Mouse (Mus musculus): ENCODE data around the gene Slco4a1.

Gene Slco4a1

DNA sequence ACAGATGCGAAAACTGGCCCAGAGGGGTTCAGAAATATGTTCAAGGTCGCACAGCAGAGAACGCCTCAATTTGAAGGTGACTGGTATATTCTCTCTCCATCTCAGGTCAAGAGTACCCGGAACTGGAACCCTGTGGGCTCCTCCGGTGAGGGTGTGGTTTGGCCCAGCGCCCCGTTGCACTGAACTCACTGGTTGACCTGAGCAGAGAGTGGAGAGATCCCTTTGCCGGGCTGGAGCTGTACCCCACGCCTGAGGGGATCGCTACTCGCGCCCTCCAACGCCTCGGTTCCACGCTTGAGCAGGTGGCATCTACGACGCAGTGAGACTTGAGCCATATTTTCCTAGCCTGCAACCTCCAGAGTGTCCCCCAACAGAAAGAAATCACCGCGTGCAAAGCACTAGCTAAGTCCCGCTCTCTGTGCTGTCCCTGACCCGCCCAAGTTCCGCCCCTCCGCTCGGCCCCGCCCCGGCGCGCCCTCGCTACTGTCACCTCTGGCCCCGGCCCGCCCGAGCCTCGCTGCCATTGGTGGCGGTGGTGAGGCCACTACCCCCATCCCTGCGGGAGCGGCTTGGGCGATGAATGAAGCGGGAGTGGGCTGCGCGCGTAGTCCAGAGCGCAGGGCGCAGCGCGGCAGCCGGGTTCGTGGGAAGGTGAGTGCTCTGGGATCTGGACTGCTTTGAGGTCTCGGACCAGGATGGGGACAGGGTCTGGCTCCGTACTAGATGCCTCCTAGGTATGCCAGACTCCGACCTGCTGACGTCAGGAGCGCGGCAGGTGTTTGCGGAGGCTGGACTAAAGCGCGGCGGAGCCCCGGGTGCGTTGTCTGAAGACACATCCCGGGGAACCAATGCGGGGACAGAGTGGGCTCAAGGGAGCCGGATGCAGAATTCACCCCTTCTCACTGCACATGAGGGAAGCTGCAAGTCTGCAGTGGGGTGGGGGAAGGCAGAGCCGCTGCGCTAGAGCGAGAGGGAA, at the start of gene Slco4a1:
Gene Slco4a1 (plus strand): TSS at position 523 of the 976 bp plus-strand sequence.
- 4% methylated on average over 65 of the region's 65 CpGs for WGBS

DNA sequence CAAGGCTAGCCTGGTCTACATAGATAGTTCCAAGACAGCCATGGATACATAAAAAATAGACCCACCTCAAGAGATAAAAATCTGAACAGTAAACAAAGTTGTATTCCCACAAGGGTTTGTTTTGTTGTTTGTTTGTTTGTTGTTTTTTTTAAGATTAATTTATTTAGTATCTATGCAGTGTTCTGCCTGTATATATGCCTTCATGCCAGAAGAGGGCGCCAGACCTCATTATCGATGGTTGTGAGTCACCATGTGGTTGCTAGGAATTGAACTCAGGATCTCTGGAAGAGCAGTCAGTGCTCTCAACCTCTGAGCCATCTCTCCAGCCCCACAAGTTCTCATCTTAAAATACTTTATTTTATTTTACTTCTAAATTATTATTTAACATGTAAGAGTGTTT, 47.6 kb upstream of the Slco4a1 start:
- 30% methylated on average over 2 of the region's 2 CpGs for WGBS

DNA sequence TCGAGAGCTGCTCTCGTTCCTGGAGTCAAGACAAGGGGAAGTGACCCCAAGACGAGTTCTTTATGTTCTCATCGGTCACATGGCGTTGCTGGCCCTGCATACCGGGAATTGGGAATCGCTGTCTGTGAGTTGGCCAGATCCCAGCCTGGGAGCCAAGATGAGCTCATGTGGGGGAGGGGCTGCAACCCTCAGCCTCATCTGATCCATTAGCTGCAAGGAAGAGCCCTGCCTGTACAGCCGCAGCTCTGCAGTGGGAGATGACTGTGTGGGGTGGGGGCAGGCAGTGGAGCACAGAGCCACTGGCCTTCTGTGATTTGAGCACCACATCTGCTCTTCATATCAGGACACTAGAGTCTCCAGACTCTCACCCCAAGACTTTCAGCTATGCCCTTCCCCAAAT, 45.6 kb upstream of the Slco4a1 start:
- WGBS, result 63% methylated on average over 8 of the region's 8 CpGs

DNA sequence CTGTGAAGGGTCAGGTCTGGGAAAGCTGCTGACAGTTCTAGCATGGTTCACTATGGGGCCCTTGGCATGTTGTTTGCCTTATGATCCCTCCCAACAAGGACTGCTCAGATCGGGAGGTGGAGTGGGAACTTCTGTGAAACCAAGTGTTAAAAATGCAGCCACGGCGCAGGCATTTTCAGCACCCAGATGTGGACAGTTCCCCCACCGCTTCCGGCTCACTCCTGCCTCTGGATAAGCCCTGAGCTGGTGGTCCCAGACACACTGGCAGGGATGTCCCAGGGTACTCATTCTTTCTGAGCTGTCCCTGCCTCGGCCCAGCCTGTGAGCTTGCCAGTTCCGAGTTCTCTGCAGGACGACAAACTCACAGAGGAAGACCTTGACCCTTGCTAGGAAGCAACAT, 45.0 kb upstream of the Slco4a1 start:
- WGBS, result 44% methylated on average over 8 of the region's 8 CpGs

DNA sequence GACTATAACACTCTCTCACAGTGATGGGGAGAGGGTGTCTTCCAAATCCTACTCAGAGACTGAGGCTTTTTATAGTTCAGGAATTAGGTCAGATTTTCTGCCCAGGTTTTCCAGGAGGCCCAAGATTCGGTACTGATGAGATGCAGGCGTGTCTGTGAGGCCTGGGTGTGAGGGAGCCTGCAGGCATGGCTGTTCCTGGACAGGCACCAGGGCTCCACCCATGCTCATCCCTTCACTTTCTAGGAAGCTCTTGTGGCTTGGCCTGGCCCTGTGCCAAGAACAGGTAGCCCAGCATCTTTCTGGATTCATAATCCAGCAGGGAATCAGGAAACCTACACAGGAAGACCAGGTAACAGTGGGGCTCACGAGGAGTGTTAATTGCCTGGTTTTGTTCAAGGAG, 40.4 kb upstream of the Slco4a1 start:
- 43% methylated on average over 3 of the region's 3 CpGs for WGBS

DNA sequence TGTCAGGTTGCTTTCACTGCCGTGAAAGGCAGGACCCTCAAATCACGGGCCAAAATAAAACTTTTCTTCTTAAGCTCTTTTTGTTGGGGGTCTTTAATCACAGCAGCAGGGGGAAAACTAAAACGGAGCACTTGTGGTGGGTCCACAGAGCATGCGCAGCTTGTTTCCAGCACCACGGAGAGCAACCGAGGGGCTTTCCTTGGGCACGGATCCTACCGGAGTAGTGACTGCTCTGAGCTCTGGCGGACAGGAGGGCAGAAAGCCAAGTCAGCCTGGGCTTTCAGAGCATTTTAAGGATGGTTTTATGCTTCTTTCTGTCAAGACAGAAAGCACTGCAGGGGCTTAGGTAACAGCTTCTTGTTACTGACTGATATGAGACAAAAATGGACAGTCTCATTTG, 38.3 kb upstream of the Slco4a1 start:
- WGBS, result 25% methylated on average over 9 of the region's 9 CpGs

DNA sequence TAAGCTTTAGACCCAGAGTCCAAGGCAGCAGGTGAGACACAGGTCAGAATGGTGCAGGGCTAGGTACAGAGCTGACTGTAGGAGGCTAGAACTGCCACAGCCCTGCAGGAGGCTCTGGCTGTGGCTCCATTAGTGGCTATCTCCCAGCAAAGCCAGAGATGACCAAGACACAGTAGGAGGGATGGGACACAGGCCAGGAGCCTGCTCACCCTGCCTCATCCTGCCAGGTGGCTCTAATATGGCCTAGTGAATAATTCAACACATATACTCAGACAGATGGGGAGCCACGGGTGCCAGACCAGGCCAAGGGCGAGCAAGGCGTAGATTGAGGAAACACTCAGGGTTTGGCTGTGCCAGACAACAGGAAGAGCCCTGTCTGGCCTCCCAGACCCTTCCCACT, 35.4 kb upstream of the Slco4a1 start:
- 78% methylated on average over 3 of the region's 3 CpGs for WGBS

DNA sequence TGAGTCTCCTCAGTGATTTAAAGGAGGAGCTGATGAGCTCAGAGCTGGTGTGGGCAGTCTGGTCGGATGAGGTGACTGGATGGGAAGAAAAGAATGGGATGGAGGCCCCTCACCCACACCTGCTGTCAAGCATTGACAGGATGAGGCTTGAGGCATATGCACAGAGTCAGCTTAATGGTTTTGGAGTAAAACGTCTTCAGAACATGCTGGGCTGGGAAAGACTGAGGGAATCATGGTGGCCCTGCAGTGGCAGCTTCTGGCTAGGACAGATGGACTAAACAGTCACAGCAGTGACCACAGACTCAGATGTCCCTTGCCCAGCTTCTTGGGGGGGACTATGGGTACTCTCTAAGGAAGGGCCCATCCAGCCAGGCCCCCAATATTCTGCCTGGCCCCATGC, 30.9 kb upstream of the Slco4a1 start:
- 59% methylated on average over 2 of the region's 2 CpGs for WGBS

DNA sequence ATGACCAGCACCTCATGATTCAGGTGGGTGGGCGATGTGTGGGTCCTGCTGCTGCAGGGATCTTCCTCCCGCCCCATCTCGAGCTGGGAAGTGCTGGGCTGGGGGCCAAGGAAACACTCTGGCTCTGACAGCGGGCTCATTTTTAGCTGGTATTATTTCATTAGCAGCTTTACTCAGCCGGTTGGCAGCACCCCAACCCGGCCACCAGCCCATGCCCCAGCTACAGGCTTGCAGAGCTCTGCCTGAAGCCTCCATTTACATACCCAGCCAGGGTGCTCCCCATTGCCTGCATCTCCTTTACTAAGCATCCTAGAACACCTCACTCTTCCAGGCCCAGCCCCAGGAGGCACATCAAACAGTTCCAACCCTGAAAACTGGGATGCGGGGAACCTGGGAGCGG, 29.0 kb upstream of the Slco4a1 start:
- 44% methylated on average over 8 of the region's 8 CpGs for WGBS

DNA sequence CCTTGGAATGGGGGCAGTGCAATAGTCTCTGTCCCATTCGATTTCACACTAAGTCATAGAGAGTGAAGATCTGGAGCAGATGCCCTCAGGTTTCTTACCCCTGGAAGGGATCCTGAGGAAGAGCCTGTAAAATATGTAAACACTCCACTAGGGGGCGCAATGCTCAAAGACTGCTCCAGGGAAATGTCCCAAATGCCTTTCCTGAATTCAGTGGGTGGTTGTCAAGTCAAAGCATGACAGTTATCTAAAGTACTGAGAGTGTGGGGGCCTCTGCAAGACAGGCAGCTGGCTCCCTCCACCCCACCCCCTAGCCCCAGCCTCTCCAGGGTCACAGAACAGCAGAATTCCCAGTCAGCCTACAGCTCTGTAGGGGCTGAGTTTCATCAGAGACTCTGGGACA, 27.7 kb upstream of the Slco4a1 start:
- 23% methylated on average over 2 of the region's 2 CpGs for WGBS

DNA sequence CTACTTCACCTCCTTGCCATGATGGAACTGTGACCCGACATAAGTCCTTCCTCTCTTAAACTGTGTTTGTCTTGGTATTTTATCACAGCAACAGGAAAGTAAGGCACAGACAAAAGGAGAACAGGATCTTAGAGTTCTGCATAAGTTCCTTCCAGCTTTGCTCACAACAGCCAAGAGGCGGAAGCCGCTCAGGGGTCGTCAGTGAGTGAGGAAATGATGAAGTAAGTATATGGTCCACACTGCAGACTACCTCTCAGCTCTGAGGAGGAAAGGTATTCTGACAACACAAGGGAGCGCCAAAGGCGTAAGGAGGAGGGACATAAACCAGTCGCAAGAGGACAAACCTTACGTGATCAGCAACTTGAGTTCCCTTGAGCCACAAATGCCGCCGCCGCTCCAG, 25.4 kb upstream of the Slco4a1 start:
- WGBS, result 80% methylated on average over 11 of the region's 11 CpGs

DNA sequence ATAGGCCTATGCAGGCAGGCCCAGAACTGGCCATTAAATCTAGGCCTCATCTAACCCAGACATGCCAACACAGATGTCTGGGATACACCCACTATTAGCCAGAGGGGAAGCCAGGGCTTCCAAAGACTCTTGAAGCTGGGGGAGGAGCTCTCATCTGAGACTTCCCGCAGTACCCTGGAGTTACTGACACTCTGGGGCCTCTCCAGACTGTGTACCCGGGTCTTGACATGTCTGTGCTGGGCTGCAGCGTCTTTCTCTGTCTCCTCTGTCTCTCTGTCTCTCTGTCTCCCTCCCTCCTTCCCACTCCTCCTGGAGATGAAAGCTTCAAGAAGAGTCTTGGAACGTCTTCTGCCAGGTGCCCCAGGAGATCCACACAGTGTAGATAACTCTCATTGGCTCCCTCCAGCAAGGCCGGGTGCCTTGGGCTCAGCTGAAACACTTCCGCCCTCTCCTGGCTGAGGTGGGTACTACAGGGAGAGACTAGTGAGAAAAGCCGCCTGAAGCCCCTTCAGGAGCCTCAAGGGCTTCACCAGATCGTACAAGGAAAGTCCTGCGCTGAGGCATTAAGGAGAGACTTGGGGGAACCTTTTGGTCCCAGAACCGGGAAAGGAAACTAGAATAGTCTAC, 23.9 kb upstream of the Slco4a1 start:
- 36% methylated on average over 10 of the region's 10 CpGs for WGBS

DNA sequence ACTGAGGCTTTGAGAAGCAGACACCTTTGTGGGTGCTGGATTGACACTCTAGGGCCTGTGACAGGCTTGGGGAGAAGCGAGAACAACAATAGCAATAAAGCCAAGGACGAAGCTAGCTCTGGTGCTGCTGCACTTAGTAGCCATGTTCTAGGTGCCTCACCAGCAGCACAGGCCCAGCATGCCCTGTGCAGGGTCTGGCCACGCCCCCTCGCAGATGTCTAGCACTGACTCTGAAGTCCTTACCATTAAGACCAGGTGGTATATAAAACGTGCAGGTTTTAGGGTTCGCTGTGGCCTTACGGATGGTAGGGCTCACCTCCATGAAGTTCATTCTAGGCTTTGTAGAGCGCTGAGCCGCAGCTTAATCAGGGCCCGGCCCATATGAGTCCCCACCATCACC, 23.3 kb upstream of the Slco4a1 start:
- WGBS, result 77% methylated on average over 10 of the region's 10 CpGs

DNA sequence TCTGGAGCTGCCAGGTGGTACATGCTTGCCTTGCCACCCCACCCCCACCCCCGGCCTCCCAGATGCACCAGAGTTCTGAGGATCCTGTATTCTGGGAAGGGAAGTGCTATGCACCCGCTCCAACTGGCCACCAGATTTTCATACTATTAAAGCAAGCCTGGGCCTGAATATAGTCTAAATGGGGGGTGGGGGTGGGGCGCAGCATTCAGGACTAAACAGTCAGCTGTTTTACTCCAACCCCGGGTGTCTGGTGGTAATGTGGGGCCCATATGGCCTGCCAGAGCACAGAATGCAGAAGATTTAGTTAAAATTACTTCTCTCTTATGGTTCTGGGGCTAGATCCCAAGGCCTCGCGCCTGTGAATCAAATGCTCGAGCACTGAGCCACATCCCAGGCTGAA, 22.7 kb upstream of the Slco4a1 start:
- 51% methylated on average over 7 of the region's 7 CpGs for WGBS

DNA sequence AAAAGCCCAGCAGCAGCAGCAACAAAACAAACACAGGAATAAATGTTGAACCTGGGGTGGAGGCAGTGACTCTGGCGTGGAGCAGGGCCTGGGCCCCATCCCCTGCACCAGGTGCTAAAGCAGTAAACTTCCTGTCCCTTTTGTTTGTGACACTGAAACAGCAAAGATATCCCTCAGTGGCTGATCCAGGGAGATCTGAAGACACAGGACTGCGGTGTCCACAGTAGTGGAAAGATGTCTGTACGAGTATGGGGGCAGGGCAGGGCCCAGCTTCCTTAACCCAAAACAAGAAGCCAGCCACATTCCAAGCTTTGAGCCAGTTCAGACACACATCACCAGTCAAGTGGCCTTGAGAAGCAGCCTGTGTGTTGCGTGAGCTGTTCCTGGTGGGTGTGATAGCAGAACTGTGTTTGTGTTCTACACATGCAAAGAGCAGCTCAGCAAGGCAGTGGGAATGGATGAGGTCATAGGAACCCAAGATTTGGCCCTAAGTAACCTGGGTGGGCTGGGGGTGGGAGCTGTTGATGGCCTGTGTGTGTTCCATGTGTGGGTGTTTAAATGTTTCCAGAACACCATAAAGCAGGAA, 20.6 kb upstream of the Slco4a1 start:
- 82% methylated on average over 4 of the region's 4 CpGs for WGBS

DNA sequence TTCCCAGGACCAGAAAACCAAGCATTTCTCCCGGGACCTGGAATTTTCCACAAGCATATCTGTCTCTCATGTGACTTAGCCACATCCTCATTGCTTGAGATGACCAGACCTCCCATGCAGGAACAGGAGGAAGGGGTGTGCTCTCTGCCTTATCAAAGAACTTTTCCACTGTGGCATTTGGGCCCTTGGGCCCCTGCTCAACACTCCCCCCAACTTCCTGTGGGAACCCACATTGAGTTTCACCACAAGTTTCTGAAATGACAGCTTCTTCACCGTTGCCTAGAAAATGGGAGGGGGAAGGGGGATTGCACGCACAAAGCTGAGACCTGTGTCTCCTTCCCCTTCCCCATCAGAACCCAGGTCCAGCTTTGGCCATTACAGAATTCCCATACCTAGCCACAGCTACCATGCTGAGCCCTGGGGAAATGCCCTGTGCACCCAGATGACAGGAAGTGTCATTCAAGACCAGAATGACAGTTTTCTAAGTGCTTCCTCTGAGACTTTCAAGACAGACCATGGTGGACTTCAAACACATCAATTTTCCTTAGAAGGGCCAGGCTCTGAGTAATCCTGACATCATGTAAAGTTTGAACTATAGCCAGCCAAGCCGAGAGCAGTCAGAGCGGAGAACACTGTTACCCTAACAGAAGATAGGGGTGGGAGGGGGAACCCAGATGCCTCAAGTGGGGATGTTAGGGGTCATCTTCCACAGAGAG, 18.7 kb upstream of the Slco4a1 start:
- 74% methylated on average over 5 of the region's 5 CpGs for WGBS

DNA sequence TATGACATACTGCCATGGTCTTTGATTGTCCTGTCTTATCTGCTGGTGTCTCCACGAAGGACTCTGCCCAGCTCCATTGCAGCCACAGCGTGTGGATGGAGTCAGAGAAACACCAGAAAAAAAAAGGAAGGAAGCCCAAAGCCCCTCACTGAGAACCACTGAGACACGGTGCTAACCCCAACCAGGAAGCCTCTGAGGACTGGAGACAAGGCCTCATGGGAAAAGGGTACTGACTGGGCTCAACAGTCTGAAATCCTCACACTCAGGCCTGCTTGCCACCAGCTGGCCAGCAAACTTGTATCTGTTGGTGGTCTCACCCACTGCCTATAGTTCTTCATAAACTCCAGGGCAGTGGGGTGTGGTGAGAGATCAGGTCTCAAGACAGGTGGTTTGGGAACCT, 16.3 kb upstream of the Slco4a1 start:
- 72% methylated on average over 3 of the region's 3 CpGs for WGBS

DNA sequence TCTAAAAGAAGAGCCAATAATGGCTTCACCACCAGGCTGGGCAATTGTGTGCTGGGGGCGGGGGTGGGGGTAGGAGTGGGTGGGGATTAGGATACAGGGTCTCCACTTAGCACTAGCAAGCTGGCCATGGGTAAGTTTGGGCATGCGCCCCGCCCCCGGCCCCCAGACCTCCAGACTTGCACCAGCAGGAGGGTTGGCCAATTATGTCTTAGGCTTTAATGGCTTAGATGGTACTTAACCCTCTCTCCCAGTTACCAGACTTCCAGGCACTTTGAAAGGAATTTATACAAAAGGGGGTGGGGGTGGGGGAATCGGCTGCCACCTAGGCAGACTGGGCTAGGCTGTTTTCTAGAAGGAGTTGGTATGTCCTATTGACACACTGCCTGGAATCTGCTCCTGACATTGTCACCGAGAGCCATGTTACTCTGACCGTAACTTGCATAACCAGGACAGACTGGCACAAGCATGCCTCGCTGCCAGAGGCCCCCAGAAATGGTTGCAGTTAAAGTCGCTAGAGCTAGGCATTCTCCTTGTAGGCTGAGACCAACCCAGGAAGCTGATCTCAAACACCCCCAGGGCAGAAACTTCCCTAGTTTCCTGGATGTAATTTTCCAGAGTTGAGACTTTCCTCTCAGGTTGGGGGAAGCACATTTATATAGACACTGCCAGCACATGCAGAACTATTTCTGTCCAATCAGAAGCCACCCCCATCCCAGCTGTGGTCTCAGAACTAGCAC, 15.3 kb upstream of the Slco4a1 start:
- WGBS, result 45% methylated on average over 9 of the region's 9 CpGs

DNA sequence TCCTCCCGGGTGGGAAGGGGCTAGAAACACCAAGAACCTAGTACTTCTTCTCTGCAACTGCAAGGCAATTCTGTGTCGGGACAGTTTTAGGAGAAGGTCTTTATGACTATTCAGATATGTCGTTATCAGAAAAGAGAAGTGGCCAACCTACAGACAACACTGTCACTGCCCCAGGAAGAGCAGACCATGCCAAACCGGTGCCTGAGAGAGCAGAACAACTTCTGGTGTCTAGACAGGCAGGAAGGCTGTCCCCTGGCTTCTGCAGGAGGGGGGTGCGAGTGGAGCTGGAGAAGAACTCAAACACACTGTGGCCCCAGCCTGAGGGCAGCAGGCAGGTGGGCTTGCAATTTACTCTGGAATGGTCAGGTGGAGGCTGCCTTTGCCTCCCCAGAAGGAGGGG, 14.0 kb upstream of the Slco4a1 start:
- 84% methylated on average over 5 of the region's 5 CpGs for WGBS

DNA sequence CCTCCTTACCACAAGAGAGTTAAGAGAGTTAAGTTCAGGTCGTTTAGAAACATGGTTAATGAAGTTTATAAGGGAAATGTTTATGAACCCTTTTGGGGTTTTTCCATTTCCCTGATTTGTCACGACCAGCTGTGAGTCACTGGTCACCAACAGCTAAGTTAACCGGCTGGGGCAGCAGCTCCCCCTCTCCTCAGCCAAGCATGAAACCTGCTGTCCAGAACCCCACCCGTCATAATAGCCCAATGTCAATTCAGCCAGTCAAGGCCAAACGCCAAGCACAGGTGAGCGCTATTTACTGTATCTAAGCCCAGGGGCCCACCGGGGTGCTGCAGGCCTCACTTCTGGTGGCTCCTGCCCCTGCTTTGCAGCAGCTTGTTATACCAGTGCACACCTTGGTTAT, 12.2 kb upstream of the Slco4a1 start:
- WGBS, result 78% methylated on average over 7 of the region's 7 CpGs

DNA sequence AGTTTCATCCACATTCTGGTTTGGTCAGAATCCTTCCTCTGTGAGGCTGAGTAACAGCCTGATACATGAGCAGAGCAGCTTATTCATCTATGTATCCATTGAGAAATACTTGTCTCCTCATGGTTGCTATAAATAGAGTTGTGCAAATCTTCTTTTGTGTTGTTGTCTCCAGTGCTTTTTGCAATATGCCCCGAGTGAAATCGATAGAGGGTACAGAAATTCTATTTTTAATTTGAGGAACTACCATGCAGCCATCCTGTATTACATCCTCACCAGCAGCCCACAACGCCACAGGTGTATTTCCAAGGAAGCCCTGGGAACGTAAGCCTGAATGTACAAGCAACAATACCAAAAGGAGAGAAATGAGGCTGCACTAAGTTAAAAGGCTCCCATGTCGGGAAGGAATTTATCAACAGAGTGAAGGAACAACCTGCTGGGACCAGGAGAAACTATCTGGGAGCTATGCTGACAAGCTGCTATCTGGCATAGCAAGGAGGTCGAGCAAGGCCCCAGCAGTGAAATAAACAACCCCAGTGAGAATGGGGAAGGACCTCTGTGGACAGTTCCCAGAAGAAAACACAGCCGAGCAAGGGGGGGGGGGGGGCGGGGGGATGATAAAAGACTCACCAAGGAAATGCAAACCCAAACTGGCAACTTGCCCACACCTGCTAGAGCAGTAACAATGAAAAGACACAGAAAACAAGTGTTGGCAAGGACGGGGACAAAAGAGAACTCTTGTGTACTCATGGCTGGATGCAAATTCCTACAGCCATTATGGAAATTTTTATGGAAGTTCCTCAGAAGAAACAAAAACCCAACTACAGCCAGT, 10.9 kb upstream of the Slco4a1 start:
- 49% methylated on average over 9 of the region's 9 CpGs for WGBS

All from cerebral cortex, adult 2 months (tissue).